Mouse (Mus musculus): ENCODE measurements around the gene Atg101. TPM values are rescaled to one million over a fixed set of nuclear protein-coding genes. Genes with fewer than 3 reads are reported as not detected.

Atg101 gene
- polyA plus RNA-seq, 1 experiment from 2014 or later, result 77.0 TPM

Other genes with a start within 250 kb of the Atg101 start
- not detected in 2 replicates for gene Gm47841, start 236.9 kb upstream of the Atg101 start, polyA plus RNA-seq (2016; fragmentation: Nextera tagmentation; extraction: Ambion mirVana)
- 0.28 and 0.60 TPM in 2 replicates for gene Fignl2, start 205.7 kb upstream of the Atg101 start, polyA plus RNA-seq (2016; fragmentation: Nextera tagmentation; extraction: Ambion mirVana)
- gene Ankrd33, start 168.5 kb upstream of the Atg101 start, polyA plus RNA-seq (2016; fragmentation: Nextera tagmentation; extraction: Ambion mirVana), result not detected in 2 replicates
- 2.7 and 5.2 TPM in 2 replicates for gene Acvrl1, start 155.8 kb upstream of the Atg101 start, polyA plus RNA-seq (2016; fragmentation: Nextera tagmentation; extraction: Ambion mirVana)
- 5.4 and 5.6 TPM in 2 replicates for gene Acvr1b, start 110.2 kb upstream of the Atg101 start, polyA plus RNA-seq (2016; fragmentation: Nextera tagmentation; extraction: Ambion mirVana)
- gene Grasp, start 60.1 kb upstream of the Atg101 start, polyA plus RNA-seq (2016; fragmentation: Nextera tagmentation; extraction: Ambion mirVana), result 3.4 and 5.0 TPM in 2 replicates
- gene Nr4a1, start 30.0 kb upstream of the Atg101 start, polyA plus RNA-seq (2016; fragmentation: Nextera tagmentation; extraction: Ambion mirVana), result 8.0 and 13.0 TPM in 2 replicates
- 0.49 and 1.8 TPM in 2 replicates for gene 6030408B16Rik, start 8.9 kb downstream of the Atg101 start, polyA plus RNA-seq (2016; fragmentation: Nextera tagmentation; extraction: Ambion mirVana)
- gene Krt80, start 85.9 kb downstream of the Atg101 start, polyA plus RNA-seq (2016; fragmentation: Nextera tagmentation; extraction: Ambion mirVana), result 0.80 and 1.7 TPM in 2 replicates
- 26.7 and 31.9 TPM in 2 replicates for gene Krt7, start 126.8 kb downstream of the Atg101 start, polyA plus RNA-seq (2016; fragmentation: Nextera tagmentation; extraction: Ambion mirVana)
- not detected in 2 replicates for gene Krt87, start 154.5 kb downstream of the Atg101 start, polyA plus RNA-seq (2016; fragmentation: Nextera tagmentation; extraction: Ambion mirVana)
- not detected in 2 replicates for gene Krt88, start 163.5 kb downstream of the Atg101 start, polyA plus RNA-seq (2016; fragmentation: Nextera tagmentation; extraction: Ambion mirVana)
- not detected in 2 replicates for gene Krt81, start 179.5 kb downstream of the Atg101 start, polyA plus RNA-seq (2016; fragmentation: Nextera tagmentation; extraction: Ambion mirVana)
- not detected in 2 replicates for gene Krt86, start 189.2 kb downstream of the Atg101 start, polyA plus RNA-seq (2016; fragmentation: Nextera tagmentation; extraction: Ambion mirVana)
- gene Krt83, start 207.2 kb downstream of the Atg101 start, polyA plus RNA-seq (2016; fragmentation: Nextera tagmentation; extraction: Ambion mirVana), result not detected in 2 replicates
- gene Gm49425, start 233.0 kb downstream of the Atg101 start, polyA plus RNA-seq (2016; fragmentation: Nextera tagmentation; extraction: Ambion mirVana), result not detected in 2 replicates
- gene Krt84, start 248.5 kb downstream of the Atg101 start, polyA plus RNA-seq (2016; fragmentation: Nextera tagmentation; extraction: Ambion mirVana), result not detected in 2 replicates

Measured in heart, embryonic 10.5 days (tissue).